Mouse (Mus musculus) midbrain, embryonic 12.5 days (tissue): ENCODE results near the gene Pttg1ip. TPM values are rescaled to one million over a fixed set of nuclear protein-coding genes. Genes with fewer than 3 reads are reported as not detected.
A peak's percentile ranks its signal among the peaks of the same experiment; 100 is the strongest.

Source experiments
- ATAC-seq: fragments of 200-750 bp; cut with Nextera tagmentation; 2 replicates; pipeline ENCODE4 v1.8.0; 2017; ENCODE audit warnings: low read depth, moderate TSS enrichment, moderate library complexity; ENCODE audit not compliant: low FRiP score
- H3K27ac ChIP-seq: fragments of 300-500 bp; sonication (generic); replicated peaks from 2 replicates; pipeline ENCODE4 v1.5.1; 2016; ENCODE audit warnings: mild to moderate bottlenecking
- H3K27me3 ChIP-seq: fragments of 300-500 bp; sonication (generic); 2 replicates; pipeline ENCODE4 v1.6.1; 2016; ENCODE audit warnings: mild to moderate bottlenecking
- H3K36me3 ChIP-seq: fragments of 300-500 bp; sonication (generic); 2 replicates; pipeline ENCODE4 v1.6.1; 2016
- H3K4me1 ChIP-seq: fragments of 300-500 bp; sonication (generic); 2 replicates; pipeline ENCODE4 v1.6.1; 2016
- H3K4me2 ChIP-seq: fragments of 300-500 bp; sonication (generic); replicated peaks from 2 replicates; pipeline ENCODE4 v1.6.1; 2016; ENCODE audit warnings: mild to moderate bottlenecking, moderate library complexity
- H3K4me3 ChIP-seq: fragments of 300-500 bp; sonication (generic); 2 replicates; pipeline ENCODE4 v1.5.1; 2016; ENCODE audit warnings: mild to moderate bottlenecking
- H3K9ac ChIP-seq: fragments of 300-500 bp; sonication (generic); replicated peaks from 2 replicates; pipeline ENCODE4 v1.6.1; 2016; ENCODE audit warnings: mild to moderate bottlenecking, moderate library complexity
- H3K9me3 ChIP-seq: fragments of 300-500 bp; sonication (generic); 2 replicates; pipeline ENCODE4 v1.6.1; 2016; ENCODE audit warnings: mild to moderate bottlenecking
- WGBS: fragments of 180-500 bp; shearing (Covaris S2); methylation state at CpG from one replicate; pipeline ENCODE4 v1.1.7; 2016; 5-methylcytosine and 5-hydroxymethylcytosine counted together
- polyA plus RNA-seq: library from polyadenylated mRNA; unstranded; fragments of >200 nt; fragmentation: Nextera tagmentation; extraction: Ambion mirVana; gene quantifications from 2 replicates; pipeline ENCODE4 v1.2.1, GENCODE M21; 2016

Pttg1ip gene
- polyA plus RNA-seq, 1 experiment from 2014 or later, result 69.4 TPM

- H3K36me3 ChIP-seq, result peaks cover 64% of the 10 kb centered on the region
- no peaks in the 10 kb centered on the region; the same call in 1 of the 2 replicates for H3K27me3 ChIP-seq
- no peak for ATAC-seq
- H3K9me3 ChIP-seq, result no peaks in the 10 kb centered on the region
- no peaks in the 10 kb centered on the region for H3K4me1 ChIP-seq
- WGBS, result 89% methylated on average over 2 of the region's 2 CpGs
- H3K9ac ChIP-seq, result no peak overlapping the region
- H3K4me3 ChIP-seq, result no peak overlapping the region
- H3K27ac ChIP-seq, result no peak overlapping the region
- H3K4me2 ChIP-seq, result no peak overlapping the region
These were observed 14.5 kb downstream of the Pttg1ip start for GRCm38 (mm10) chr10:77596060-77596459.

GRCm38 (mm10) chr10:77603021-77603420, 21.5 kb downstream of the Pttg1ip start:
- Histone ChIP-seq H3K27me3 (no peaks in the 10 kb centered on the region), H3K4me2 (no peak overlapping the region), H3K27ac (no peak overlapping the region), H3K9ac (no peak overlapping the region), H3K4me3 (no peak overlapping the region), H3K36me3 (peaks cover 14% of the 10 kb centered on the region), H3K9me3 (peaks cover 4% of the 10 kb centered on the region; the same call in 1 of the 2 replicates), H3K4me1 (peaks cover 18% of the 10 kb centered on the region)
- ATAC-seq, result no peak
- WGBS, result 67% methylated on average over 4 of the region's 4 CpGs

GRCm38 (mm10) chr10:77604111-77604510, 22.6 kb downstream of the Pttg1ip start:
- Histone ChIP-seq H3K27me3 (no peaks in the 10 kb centered on the region), H3K4me1 (peaks cover 19% of the 10 kb centered on the region), H3K9ac (no peak overlapping the region), H3K9me3 (peaks cover 4% of the 10 kb centered on the region; the same call in 1 of the 2 replicates), H3K4me3 (no peak overlapping the region), H3K4me2 (no peak overlapping the region), H3K27ac (no peak overlapping the region), H3K36me3 (0 out of 2 replicates have a peak, but pooled peaks cover 4% of the 10 kb centered on the region)
- WGBS, result 90% methylated on average over 6 of the region's 6 CpGs
- ATAC-seq, result no peak

- ATAC-seq, result no peak
- Histone ChIP-seq H3K36me3 (peaks cover 8% of the 10 kb centered on the region), H3K4me3 (no peak overlapping the region), H3K27me3 (no peaks in the 10 kb centered on the region), H3K4me1 (peaks cover 19% of the 10 kb centered on the region), H3K9ac (no peak overlapping the region), H3K27ac (0 out of 2 replicates have a peak overlapping the region, but pooled peaks have one; percentile 94), H3K4me2 (no peak overlapping the region), H3K9me3 (peaks cover 4% of the 10 kb centered on the region; the same call in 1 of the 2 replicates)
- WGBS, result 93% methylated on average over 5 of the region's 5 CpGs
These were observed 23.4 kb downstream of the Pttg1ip start for GRCm38 (mm10) chr10:77604958-77605357.

- no peak; the same call in 1 of the 2 replicates for ATAC-seq
- H3K4me1 ChIP-seq, result peaks cover 20% of the 10 kb centered on the region
- H3K9ac ChIP-seq, result peak overlapping the region; percentile 80
- H3K27me3 ChIP-seq, result no peaks in the 10 kb centered on the region
- peaks cover 12% of the 10 kb centered on the region for H3K36me3 ChIP-seq
- WGBS, result 50% methylated on average over 1 of the region's 1 CpGs
- peaks cover 4% of the 10 kb centered on the region; the same call in 1 of the 2 replicates for H3K9me3 ChIP-seq
- peak overlapping the region; percentile 80 for H3K4me3 ChIP-seq
- H3K27ac ChIP-seq, result peak overlapping the region; percentile 94
- peak overlapping the region; percentile 85 for H3K4me2 ChIP-seq
These were observed 23.8 kb downstream of the Pttg1ip start for GRCm38 (mm10) chr10:77605368-77605767.

GRCm38 (mm10) chr10:77605908-77606826, 24.6 kb downstream of the Pttg1ip start, which contains the start of the genes Sumo3 and Gm49325:
Sumo3 (plus strand) TSS chr10:77606097.
Gm49325 (plus strand) TSS chr10:77606197.
- H3K36me3 ChIP-seq, result peaks cover 20% of the 10 kb centered on the region
- peak; percentile 84 for ATAC-seq
- peaks cover 4% of the 10 kb centered on the region; the same call in 1 of the 2 replicates for H3K9me3 ChIP-seq
- peak within 1 kb of the TSS; percentile 80 for H3K4me3 ChIP-seq
- WGBS, result 1% methylated on average over 104 of the region's 119 CpGs
- peak within 1 kb of the TSS; percentile 94 for H3K27ac ChIP-seq
- no peaks in the 10 kb centered on the region for H3K27me3 ChIP-seq
- peaks cover 22% of the 10 kb centered on the region for H3K4me1 ChIP-seq
- H3K4me2 ChIP-seq, result peak within 1 kb of the TSS; percentile 85
- H3K9ac ChIP-seq, result peak within 1 kb of the TSS; percentile 80

GRCm38 (mm10) chr10:77606855-77607254, 25.3 kb downstream of the Pttg1ip start:
- Histone ChIP-seq H3K9ac (peak overlapping the region; percentile 80), H3K36me3 (peaks cover 26% of the 10 kb centered on the region), H3K4me3 (peak overlapping the region; percentile 80), H3K27ac (peak overlapping the region; percentile 94), H3K27me3 (no peaks in the 10 kb centered on the region), H3K4me1 (peaks cover 22% of the 10 kb centered on the region), H3K4me2 (peak overlapping the region; percentile 85), H3K9me3 (peaks cover 4% of the 10 kb centered on the region; the same call in 1 of the 2 replicates)
- peak; percentile 38 for ATAC-seq
- 50% methylated on average over 7 of the region's 7 CpGs for WGBS

GRCm38 (mm10) chr10:77607441-77607840, 25.9 kb downstream of the Pttg1ip start:
- 71% methylated on average over 5 of the region's 5 CpGs for WGBS
- peaks cover 22% of the 10 kb centered on the region for H3K4me1 ChIP-seq
- H3K9ac ChIP-seq, result peak overlapping the region; percentile 80; the same call in 1 of the 2 replicates
- no peak overlapping the region for H3K27ac ChIP-seq
- peak overlapping the region; percentile 80 for H3K4me3 ChIP-seq
- H3K36me3 ChIP-seq, result peaks cover 32% of the 10 kb centered on the region
- ATAC-seq, result no peak
- no peaks in the 10 kb centered on the region for H3K27me3 ChIP-seq
- peaks cover 4% of the 10 kb centered on the region; the same call in 1 of the 2 replicates for H3K9me3 ChIP-seq
- peak overlapping the region; percentile 85 for H3K4me2 ChIP-seq

- H3K36me3 ChIP-seq, result peaks cover 44% of the 10 kb centered on the region
- no peak overlapping the region for H3K4me3 ChIP-seq
- no peaks in the 10 kb centered on the region for H3K27me3 ChIP-seq
- 87% methylated on average over 8 of the region's 8 CpGs for WGBS
- no peak overlapping the region for H3K4me2 ChIP-seq
- peaks cover 22% of the 10 kb centered on the region for H3K4me1 ChIP-seq
- no peak overlapping the region for H3K9ac ChIP-seq
- ATAC-seq, result no peak
- peaks cover 4% of the 10 kb centered on the region; the same call in 1 of the 2 replicates for H3K9me3 ChIP-seq
- H3K27ac ChIP-seq, result no peak overlapping the region
These were observed 27.1 kb downstream of the Pttg1ip start for GRCm38 (mm10) chr10:77608589-77608988.

GRCm38 (mm10) chr10:77610221-77610961, 28.9 kb downstream of the Pttg1ip start:
- 92% methylated on average over 8 of the region's 8 CpGs for WGBS

GRCm38 (mm10) chr10:77613409-77613808, 31.9 kb downstream of the Pttg1ip start:
- H3K4me1 ChIP-seq, result 0 out of 2 replicates have a peak, but pooled peaks cover 3% of the 10 kb centered on the region
- no peaks in the 10 kb centered on the region for H3K27me3 ChIP-seq
- 95% methylated on average over 3 of the region's 3 CpGs for WGBS
- H3K4me2 ChIP-seq, result no peak overlapping the region
- no peak for ATAC-seq
- peaks cover 88% of the 10 kb centered on the region for H3K36me3 ChIP-seq
- no peak overlapping the region for H3K4me3 ChIP-seq
- H3K9me3 ChIP-seq, result no peaks in the 10 kb centered on the region
- no peak overlapping the region for H3K27ac ChIP-seq
- no peak overlapping the region for H3K9ac ChIP-seq

More at GRCm38 (mm10) chr10:77610221-77610961, 28.9 kb downstream of the Pttg1ip start:
- Histone ChIP-seq H3K27me3 (no peaks in the 10 kb centered on the region), H3K4me3 (no peak overlapping the region), H3K9ac (no peak overlapping the region), H3K4me1 (peaks cover 21% of the 10 kb centered on the region), H3K36me3 (peaks cover 62% of the 10 kb centered on the region), H3K9me3 (no peaks in the 10 kb centered on the region), H3K27ac (no peak overlapping the region), H3K4me2 (no peak overlapping the region)
- no peak for ATAC-seq
